Mouse (Mus musculus) hindbrain, postnatal 0 days (tissue): Measurements from ENCODE around the gene Zfp46. TPM values are rescaled to one million over a fixed set of nuclear protein-coding genes. Genes with fewer than 3 reads are reported as not detected.

ENCODE experiments used
- ATAC-seq: fragments of 200-750 bp; cut with Nextera tagmentation; 2 replicates; pipeline ENCODE4 v1.8.0; 2017; ENCODE audit warnings: mild to moderate bottlenecking, moderate TSS enrichment, moderate library complexity
- DNase-seq: peaks from one replicate; pipeline ENCODE4 v3.0.0-alpha.2; 2015; ENCODE audit warnings: low spot score
- H3K27ac ChIP-seq: fragments of 300-500 bp; sonication (generic); 2 replicates; pipeline ENCODE4 v1.5.1; 2014; ENCODE audit warnings: mild to moderate bottlenecking
- H3K27me3 ChIP-seq: fragments of 300-500 bp; sonication (generic); 2 replicates; pipeline ENCODE4 v1.6.1; 2014; ENCODE audit warnings: low read length, mixed read lengths; ENCODE audit not compliant: insufficient read depth
- H3K36me3 ChIP-seq: fragments of 300-500 bp; sonication (generic); 2 replicates; pipeline ENCODE4 v1.6.1; 2014; ENCODE audit warnings: low read length, mixed read lengths; ENCODE audit not compliant: insufficient read depth
- H3K4me1 ChIP-seq: fragments of 300-500 bp; sonication (generic); 2 replicates; pipeline ENCODE4 v1.6.1; 2014; ENCODE audit warnings: antibody characterized with exemption, low read length, mixed read lengths; ENCODE audit not compliant: insufficient read depth
- H3K4me2 ChIP-seq: fragments of 300-500 bp; sonication (generic); 2 replicates; pipeline ENCODE4 v1.6.1; 2014; ENCODE audit warnings: low read depth, mild to moderate bottlenecking, low read length, moderate library complexity, mixed read lengths
- H3K4me3 ChIP-seq: fragments of 300-500 bp; sonication (generic); 2 replicates; pipeline ENCODE4 v1.5.1; 2014; ENCODE audit warnings: low read length
- H3K9ac ChIP-seq: fragments of 300-500 bp; sonication (generic); replicated peaks from 2 replicates; pipeline ENCODE4 v1.6.1; 2014; ENCODE audit warnings: mild to moderate bottlenecking, low read length, moderate library complexity, mixed read lengths
- H3K9me3 ChIP-seq: fragments of 300-500 bp; sonication (generic); 2 replicates; pipeline ENCODE4 v1.6.1; 2016; ENCODE audit warnings: low read length, mixed read lengths
- CTCF ChIP-seq: IDR thresholded peaks from 2 replicates; pipeline ENCODE4 v1.5.1; 2016; ENCODE audit warnings: antibody characterized with exemption, control low read depth, low read depth
- WGBS: fragments of 180-500 bp; shearing (Covaris S2); extraction: QIAGEN DNeasy Blood & Tissue Kit; methylation state at CpG from one replicate; pipeline ENCODE4 v1.1.7; 2014; 5-methylcytosine and 5-hydroxymethylcytosine counted together
- polyA plus RNA-seq: library from polyadenylated mRNA; unstranded; fragments of >200 nt; fragmentation: Nextera tagmentation; extraction: Ambion mirVana; gene quantifications from 2 replicates; pipeline ENCODE4 v1.2.1, GENCODE M21; 2015
- total RNA-seq: library from RNA; depleted of rRNA; stranded (reverse); fragments of >200 nt; gene quantifications from 2 replicates; pipeline ENCODE4 v1.2.3, GENCODE M21; 2014

Zfp46 gene
- total and polyA plus RNA-seq, 2 experiments from 2014 or later, result 22.4 to 53.4 TPM

GRCm38 (mm10) chr4:136242728-136243127 lies 41.8 kb upstream of the Zfp46 start:
- DNase-seq (no peak), ATAC-seq (no peak)
- H3K4me3 ChIP-seq, result no peak overlapping the region
- H3K4me2 ChIP-seq, result no peak overlapping the region
- H3K27ac ChIP-seq, result no peak overlapping the region
- peaks cover 2% of the 10 kb centered on the region; the same call in 1 of the 2 replicates for H3K4me1 ChIP-seq
- peaks cover 9% of the 10 kb centered on the region for H3K27me3 ChIP-seq
- H3K9me3 ChIP-seq, result no peaks in the 10 kb centered on the region
- WGBS, result 87% methylated on average over 7 of the region's 7 CpGs
- no peak overlapping the region for H3K9ac ChIP-seq
- H3K36me3 ChIP-seq, result no peaks in the 10 kb centered on the region
- TF ChIP-seq CTCF, result no peak

GRCm38 (mm10) chr4:136244208-136244607 lies 40.3 kb upstream of the Zfp46 start:
- peaks cover 9% of the 10 kb centered on the region; the same call in 1 of the 2 replicates for H3K4me1 ChIP-seq
- no peak overlapping the region for H3K9ac ChIP-seq
- TF ChIP-seq CTCF, result no peak
- H3K27ac ChIP-seq, result no peak overlapping the region
- H3K27me3 ChIP-seq, result peaks cover 21% of the 10 kb centered on the region
- no peak overlapping the region for H3K4me3 ChIP-seq
- H3K4me2 ChIP-seq, result no peak overlapping the region
- no peaks in the 10 kb centered on the region for H3K9me3 ChIP-seq
- DNase-seq (no peak), ATAC-seq (no peak)
- WGBS, result 74% methylated on average over 7 of the region's 7 CpGs
- no peaks in the 10 kb centered on the region for H3K36me3 ChIP-seq

GRCm38 (mm10) chr4:136245681-136246080 lies 38.8 kb upstream of the Zfp46 start:
- peaks cover 33% of the 10 kb centered on the region for H3K27me3 ChIP-seq
- no peak for DNase-seq
- no peak overlapping the region for H3K4me2 ChIP-seq
- TF ChIP-seq CTCF, result no peak
- whole genome bisulfite sequencing, result 32% methylated on average over 5 of the region's 5 CpGs
- no peak for ATAC-seq
- H3K4me1 ChIP-seq, result peaks cover 9% of the 10 kb centered on the region; the same call in 1 of the 2 replicates
- H3K4me3 ChIP-seq, result no peak overlapping the region
- H3K9me3 ChIP-seq, result no peaks in the 10 kb centered on the region
- no peaks in the 10 kb centered on the region for H3K36me3 ChIP-seq
- H3K27ac ChIP-seq, result no peak overlapping the region
- H3K9ac ChIP-seq, result no peak overlapping the region

GRCm38 (mm10) chr4:136246568-136246969 lies 37.9 kb upstream of the Zfp46 start:
- ATAC-seq, result no peak
- Histone ChIP-seq H3K9me3 (no peaks in the 10 kb centered on the region), H3K4me1 (peaks cover 9% of the 10 kb centered on the region; the same call in 1 of the 2 replicates), H3K27me3 (peaks cover 36% of the 10 kb centered on the region), H3K27ac (no peak overlapping the region), H3K36me3 (no peaks in the 10 kb centered on the region), H3K9ac (no peak overlapping the region), H3K4me2 (no peak overlapping the region), H3K4me3 (no peak overlapping the region)
- DNase-seq, result no peak
- TF ChIP-seq CTCF, result no peak
- 8% methylated on average over 12 of the region's 12 CpGs for WGBS

- peak overlapping the region; percentile 35 for H3K4me3 ChIP-seq
- H3K9me3 ChIP-seq, result no peaks in the 10 kb centered on the region
- H3K27ac ChIP-seq, result no peak overlapping the region
- H3K9ac ChIP-seq, result peak overlapping the region; percentile 28; the same call in 1 of the 2 replicates
- TF ChIP-seq CTCF, result no peak
- H3K36me3 ChIP-seq, result no peaks in the 10 kb centered on the region
- H3K4me1 ChIP-seq, result peaks cover 9% of the 10 kb centered on the region; the same call in 1 of the 2 replicates
- no peak for ATAC-seq
- H3K4me2 ChIP-seq, result peak overlapping the region; percentile 54
- peaks cover 36% of the 10 kb centered on the region for H3K27me3 ChIP-seq
- 1% methylated on average over 14 of the region's 14 CpGs for WGBS
- DNase-seq, result peak; percentile 11
These were observed 37.1 kb upstream of the Zfp46 start for GRCm38 (mm10) chr4:136247386-136247728.

DNA sequence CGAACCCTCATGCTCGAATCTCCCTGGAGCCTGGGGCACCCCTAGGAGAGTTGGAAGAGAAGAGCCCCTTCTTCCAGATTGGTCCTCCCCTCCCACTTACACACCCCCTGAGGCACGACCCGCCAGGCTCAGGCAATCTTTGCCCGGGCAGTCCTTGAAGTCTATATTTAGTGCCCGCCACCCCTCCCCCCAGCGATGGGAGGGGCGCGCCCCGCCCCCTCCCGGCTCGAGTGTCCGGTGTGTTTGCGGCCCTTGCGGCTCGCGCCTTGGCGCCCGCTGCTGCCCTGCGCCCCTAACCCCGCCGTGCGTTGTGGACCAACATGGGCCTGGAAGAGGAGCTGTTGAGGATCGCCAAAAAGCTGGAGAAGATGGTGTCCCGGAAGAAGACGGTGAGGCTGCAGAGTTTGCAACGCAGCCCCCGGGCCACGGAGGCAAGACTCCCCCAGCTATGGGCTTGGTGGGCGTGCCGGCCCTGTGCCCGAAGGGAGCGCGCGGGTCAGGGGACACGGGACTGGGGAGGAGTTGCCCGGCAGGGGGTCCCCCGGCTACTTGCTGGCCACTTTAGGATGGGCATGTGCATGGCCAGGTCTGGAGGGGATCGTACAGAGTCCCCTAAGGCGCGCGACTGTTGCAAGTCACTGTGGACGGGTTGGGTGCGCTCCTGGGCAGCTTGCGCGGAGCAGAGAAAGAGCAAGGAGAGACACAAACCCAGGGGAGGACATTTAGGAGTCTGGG lies 36.6 kb upstream of the Zfp46 start, which contains the start of gene Tcea3:
Gene Tcea3 (plus strand): TSS at position 1 of the 735 bp plus-strand sequence.
- Histone ChIP-seq H3K4me3 (peak within 1 kb of the TSS; percentile 35), H3K36me3 (no peaks in the 10 kb centered on the region), H3K27me3 (peaks cover 36% of the 10 kb centered on the region), H3K9me3 (no peaks in the 10 kb centered on the region), H3K4me2 (peak within 1 kb of the TSS; percentile 54), H3K4me1 (peaks cover 9% of the 10 kb centered on the region; the same call in 1 of the 2 replicates), H3K9ac (peak within 1 kb of the TSS; percentile 28), H3K27ac (no peak within 1 kb of the TSS)
- ATAC-seq (0 out of 2 replicates have a peak, but pooled peaks have one; percentile 22), DNase-seq (no peak)
- no peak for TF ChIP-seq CTCF
- under 1% methylated on average over 46 of the region's 46 CpGs for WGBS
